Comparison of ENCODE assay signal across 28 mouse cellular contexts in the genomic region with DNA sequence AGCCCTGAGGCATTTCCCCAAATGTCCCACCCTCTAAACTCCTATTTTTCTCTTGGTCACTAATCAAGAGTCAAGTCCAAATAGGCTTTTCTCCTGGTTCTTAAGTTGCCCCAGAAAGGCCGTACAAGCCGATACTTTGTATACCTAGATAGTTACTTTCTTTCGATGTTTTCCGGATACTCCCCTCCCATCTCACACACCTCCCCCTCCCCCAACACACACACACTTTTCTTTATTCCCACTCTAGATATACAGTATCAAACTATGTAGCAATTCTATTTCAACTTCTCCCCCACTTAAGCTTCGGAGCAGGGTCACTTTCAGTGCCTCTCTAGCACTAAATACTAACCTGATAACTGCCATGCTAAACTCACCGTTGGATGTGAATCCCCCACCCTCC. TPM values are rescaled to one million over a fixed set of nuclear protein-coding genes. Genes with fewer than 3 reads are reported as not detected.
DNase-seq lines count a peak whose midpoint lies in the region; ATAC-seq and TF ChIP-seq lines count a peak whose summit lies in the region.
"Had no signal": no experiment of that assay in that cellular context is flagged by ENCODE, and none has a peak within 500 bp of the region (broad histone marks: within the 10 kb centered on the region; RNA-seq: fewer than 3 reads in every experiment).

No protein-coding gene starts in this region.

- no peak for ATAC-seq in heart, embryonic 16.5 days (replicated peaks; ENCODE audit: extremely low read depth, insufficient read depth, low FRiP score)
- ATAC-seq in embryonic facial prominence, embryonic 13.5 days (ENCODE audit: insufficient number of reproducible peaks, insufficient read depth, low FRiP score, low TSS enrichment, low read depth) = no peak
- ATAC-seq: forebrain, embryonic 16.5 days; intestine, postnatal 0 days; midbrain, embryonic 13.5 days; Patski had no signal

- no peak overlapping the region for H3K9ac ChIP-seq in heart, adult 2 months (ENCODE audit: low read depth, low read length)
- no peak overlapping the region for H3K9ac ChIP-seq in heart, embryonic 16.5 days (ENCODE audit: low read length)
- H3K9ac ChIP-seq in embryonic facial prominence, embryonic 13.5 days = 0 out of 2 replicates have a peak overlapping the region, but pooled peaks have one; percentile 37
- H3K9ac ChIP-seq: hindbrain, embryonic 14.5 days; limb, embryonic 15.5 days; liver, embryonic 13.5 days; midbrain, embryonic 13.5 days; neural tube, embryonic 15.5 days had no signal

- 57% methylated on average over 6 of the region's 6 CpGs for WGBS in heart, adult 2 months
- WGBS in heart, embryonic 16.5 days = 75% methylated on average over 6 of the region's 6 CpGs
- WGBS in embryonic facial prominence, embryonic 13.5 days = 48% methylated on average over 6 of the region's 6 CpGs

- no peak; the same call in 1 of the 2 replicates for TF ChIP-seq POLR2A in heart, adult 2 months (IDR thresholded peaks at IDR 0.05; ENCODE audit: insufficient read depth, low read depth, low read length)

- H3K27me3 ChIP-seq in heart, adult 2 months (ENCODE audit: control insufficient read depth, insufficient read depth, low read length) = no peaks in the 10 kb centered on the region
- no peaks in the 10 kb centered on the region for H3K27me3 ChIP-seq in heart, embryonic 16.5 days (ENCODE audit: control insufficient read depth, insufficient read depth, low read length)
- no peaks in the 10 kb centered on the region for H3K27me3 ChIP-seq in embryonic facial prominence, embryonic 13.5 days
- H3K27me3 ChIP-seq: limb, embryonic 15.5 days; midbrain, embryonic 13.5 days; neural tube, embryonic 15.5 days; Patski had no signal

- no peak for DNase-seq in heart, adult 2 months
- DNase-seq in heart, adult 11 months = no peak
- DNase-seq in heart, adult 18-20 months = no peak
- DNase-seq in testis, postnatal 10 days (ENCODE audit: low spot score) = peak; percentile 53
- DNase-seq in natural killer cell, adult 2 months (ENCODE audit: low spot score in 2 of 2) = no peak
- DNase-seq in kidney, postnatal 10 days = no peak
- DNase-seq: adrenal gland, postnatal 14 days; cerebellum, adult 11 months; cerebellum, adult 9-10 months; cerebellum, postnatal 36 days; kidney, postnatal 36 days; liver, embryonic 13.5 days; lung, adult 18-20 months; lung, postnatal 10 days; retina, postnatal 1 day; right cerebral cortex, postnatal 14 days; thymus, postnatal 25 days had no signal

- TF ChIP-seq CTCF in heart, adult 2 months (IDR thresholded peaks at IDR 0.05) = no peak

- 0 out of 2 replicates have a peak, but pooled peaks cover 1% of the 10 kb centered on the region for H3K79me2 ChIP-seq in heart, adult 2 months (replicated peaks; ENCODE audit: control insufficient read depth, insufficient read depth, low read length)

- TF ChIP-seq EP300 in heart, adult 2 months (IDR thresholded peaks at IDR 0.05; ENCODE audit: insufficient read depth, low read depth, low read length) = no peak

- H3K36me3 ChIP-seq in heart, adult 2 months (ENCODE audit: control insufficient read depth, insufficient read depth, low read length) = peaks cover 32% of the 10 kb centered on the region
- peaks cover 50% of the 10 kb centered on the region for H3K36me3 ChIP-seq in heart, embryonic 16.5 days (ENCODE audit: control insufficient read depth, insufficient read depth)
- peaks cover 73% of the 10 kb centered on the region for H3K36me3 ChIP-seq in embryonic facial prominence, embryonic 13.5 days

- H3K4me1 ChIP-seq in heart, adult 2 months (ENCODE audit: control insufficient read depth, insufficient read depth, low read length) = peaks cover 5% of the 10 kb centered on the region
- peaks cover 37% of the 10 kb centered on the region for H3K4me1 ChIP-seq in heart, embryonic 16.5 days (ENCODE audit: control insufficient read depth, insufficient read depth, low read length)
- peaks cover 52% of the 10 kb centered on the region for H3K4me1 ChIP-seq in embryonic facial prominence, embryonic 13.5 days

- intact Hi-C loops in heart, adult 2 months (cut with DNase I) = no loop called here

- H3K27ac ChIP-seq in heart, adult 2 months = peak overlapping the region; percentile 78
- peak overlapping the region; percentile 26 for H3K27ac ChIP-seq in heart, embryonic 16.5 days (ENCODE audit: low read length)
- peak overlapping the region; percentile 70 for H3K27ac ChIP-seq in embryonic facial prominence, embryonic 13.5 days
- H3K27ac ChIP-seq: hindbrain, embryonic 14.5 days; layer of hippocampus, adult 2 months; liver, embryonic 13.5 days; macrophage; midbrain, embryonic 13.5 days; neural tube, embryonic 15.5 days had no signal

- no peak overlapping the region for H3K4me3 ChIP-seq in heart, adult 2 months
- H3K4me3 ChIP-seq in heart, embryonic 16.5 days (ENCODE audit: low read length) = no peak overlapping the region
- H3K4me3 ChIP-seq in embryonic facial prominence, embryonic 13.5 days = no peak overlapping the region
- H3K4me3 ChIP-seq: layer of hippocampus, adult 2 months; limb, embryonic 15.5 days; liver, embryonic 13.5 days; midbrain, embryonic 13.5 days; neural tube, embryonic 15.5 days had no signal

- no peaks in the 10 kb centered on the region for H3K9me3 ChIP-seq in heart, embryonic 16.5 days (replicated peaks; ENCODE audit: control insufficient read depth, low read length)
- no peaks in the 10 kb centered on the region for H3K9me3 ChIP-seq in embryonic facial prominence, embryonic 13.5 days
- H3K9me3 ChIP-seq: limb, embryonic 15.5 days; liver, embryonic 13.5 days; midbrain, embryonic 13.5 days; neural tube, embryonic 15.5 days had no signal

- H3K4me2 ChIP-seq in heart, embryonic 16.5 days (ENCODE audit: low read depth, low read length) = 0 out of 2 replicates have a peak overlapping the region, but pooled peaks have one; percentile 6
- H3K4me2 ChIP-seq in embryonic facial prominence, embryonic 13.5 days = 0 out of 2 replicates have a peak overlapping the region, but pooled peaks have one; percentile 2
- H3K4me2 ChIP-seq: hindbrain, embryonic 14.5 days; limb, embryonic 15.5 days; liver, embryonic 13.5 days; midbrain, embryonic 13.5 days; neural tube, embryonic 15.5 days had no signal

RNA-seq across cellular contexts. Expression of a gene that starts 5.0 kb away (rescaled TPM):
- total RNA-seq in heart, adult 2 months (2021) = 1,000 to 10,000 TPM; 4,382 to 5,412 TPM
- 4,929 and 5,477 TPM in 2 replicates for polyA plus RNA-seq in heart, adult 2 months (2012; rRNA removed)
- polyA plus RNA-seq in heart, embryonic 16.5 days (2015; fragmentation: Nextera tagmentation; extraction: Ambion mirVana) = 2,893 and 2,917 TPM in 2 replicates
- total RNA-seq in heart, adult 18-20 months (2021) = 1,000 to 10,000 TPM; 4,817 to 5,383 TPM
- 540 and 549 TPM in 2 replicates for polyA plus RNA-seq in embryonic facial prominence, embryonic 13.5 days (2015; fragmentation: Nextera tagmentation; extraction: Ambion mirVana)

RNA-seq across cellular contexts. Expression of a gene that starts 54.1 kb away (rescaled TPM):
- 1 to 10 TPM; 7.1 to 8.8 TPM for total RNA-seq in heart, adult 2 months (2021)
- polyA plus RNA-seq in heart, adult 2 months (2012; rRNA removed) = 3.2 and 5.7 TPM in 2 replicates
- polyA plus RNA-seq in heart, embryonic 16.5 days (2015; fragmentation: Nextera tagmentation; extraction: Ambion mirVana) = 3.4 and 4.8 TPM in 2 replicates
- total RNA-seq in heart, adult 18-20 months (2021) = 1 to 10 TPM; 8.1 to 8.3 TPM
- 7.8 and 8.3 TPM in 2 replicates for polyA plus RNA-seq in embryonic facial prominence, embryonic 13.5 days (2015; fragmentation: Nextera tagmentation; extraction: Ambion mirVana)

RNA-seq across cellular contexts. Expression of a gene that starts 54.5 kb away (rescaled TPM):
- total RNA-seq in heart, adult 2 months (2021) = 10 to 100 TPM; 12.2 to 13.6 TPM
- polyA plus RNA-seq in heart, adult 2 months (2012; rRNA removed) = 4.7 and 10.6 TPM in 2 replicates
- 16.8 and 16.9 TPM in 2 replicates for polyA plus RNA-seq in heart, embryonic 16.5 days (2015; fragmentation: Nextera tagmentation; extraction: Ambion mirVana)
- 10 to 100 TPM; 11.3 to 13.4 TPM for total RNA-seq in heart, adult 18-20 months (2021)
- 36.1 and 39.5 TPM in 2 replicates for polyA plus RNA-seq in embryonic facial prominence, embryonic 13.5 days (2015; fragmentation: Nextera tagmentation; extraction: Ambion mirVana)

Comparison
In these comparisons a context has a peak if more than half of its experiments do, and no peak if none do; other contexts are left out.
1. H3K27ac ChIP-seq: peak in every context shown above with its lines; median percentile 78 in heart, adult 2 months; 70 in embryonic facial prominence, embryonic 13.5 days; 26 in heart, embryonic 16.5 days.